Mouse (Mus musculus): ENCODE data around the gene Hist1h3e. TPM values are rescaled to one million over a fixed set of nuclear protein-coding genes. Genes with fewer than 3 reads are reported as not detected.
"Not testable (repeated sequence)": the region's sequence is repeated elsewhere in the genome, so short reads cannot be mapped to it uniquely, and the experiment has no call there.

Gene Hist1h3e
- polyA plus RNA-seq (2015; fragmentation: Nextera tagmentation; extraction: Ambion mirVana) = 2.7 and 4.1 TPM in 2 replicates

GRCm38 (mm10) chr13:23561883-23562659, at the start of gene Hist1h3e:
TSS of gene Hist1h3e (minus strand) at chr13:23562369.
- Histone ChIP-seq H3K27ac (ENCODE audit: low read length) (peak within 1 kb of the TSS; percentile 96), H3K4me2 (ENCODE audit: low read depth, low read length) (peak within 1 kb of the TSS; percentile 62), H3K9ac (ENCODE audit: low read depth, low read length) (peak within 1 kb of the TSS; percentile 60), H3K4me3 (ENCODE audit: low read length) (peak within 1 kb of the TSS; percentile 45)
- H3K9me3 ChIP-seq (ENCODE audit: control insufficient read depth, low read length); H3K4me1 ChIP-seq (ENCODE audit: control insufficient read depth, insufficient read depth, low read length); H3K36me3 ChIP-seq (ENCODE audit: control insufficient read depth, insufficient read depth, low read length); H3K27me3 ChIP-seq (replicated peaks; ENCODE audit: control insufficient read depth, insufficient read depth, low read length): not testable (repeated sequence)
- ATAC-seq = peak; percentile 95
- under 1% methylated on average over 52 of the region's 67 CpGs for WGBS

DNA sequence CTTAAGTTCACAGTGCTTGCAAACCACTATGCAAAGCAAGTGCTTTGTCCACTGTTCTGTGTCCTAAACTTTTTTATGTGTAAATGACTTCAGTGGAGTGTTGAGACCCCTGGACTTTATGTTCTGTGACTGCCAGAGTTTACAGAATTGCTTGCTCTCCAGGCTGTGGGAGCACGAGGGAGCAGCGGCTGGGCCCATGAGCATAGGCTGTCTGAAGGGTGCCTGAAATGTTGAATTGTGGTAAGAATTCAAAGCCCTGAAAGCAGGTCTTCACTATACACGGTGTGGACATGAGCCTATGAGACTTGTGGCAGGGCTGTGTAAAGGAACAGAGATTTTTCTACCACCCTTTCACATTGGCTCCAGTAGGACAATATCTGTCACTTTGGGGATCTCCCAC, 49.5 kb upstream of the Hist1h3e start:
- ATAC-seq = no peak
- H3K9me3 ChIP-seq (ENCODE audit: control insufficient read depth, low read length) = no peaks in the 10 kb centered on the region
- no peak overlapping the region for H3K9ac ChIP-seq (ENCODE audit: low read depth, low read length)
- H3K4me3 ChIP-seq (ENCODE audit: low read length) = no peak overlapping the region
- H3K27ac ChIP-seq (ENCODE audit: low read length) = no peak overlapping the region
- H3K4me1 ChIP-seq (ENCODE audit: control insufficient read depth, insufficient read depth, low read length) = no peaks in the 10 kb centered on the region
- no peaks in the 10 kb centered on the region for H3K27me3 ChIP-seq (replicated peaks; ENCODE audit: control insufficient read depth, insufficient read depth, low read length)
- no peak overlapping the region for H3K4me2 ChIP-seq (ENCODE audit: low read depth, low read length)
- 83% methylated on average over 3 of the region's 3 CpGs for WGBS
- no peaks in the 10 kb centered on the region for H3K36me3 ChIP-seq (ENCODE audit: control insufficient read depth, insufficient read depth, low read length)

GRCm38 (mm10) chr13:23610393-23610792, 48.2 kb upstream of the Hist1h3e start:
- no peak overlapping the region for H3K27ac ChIP-seq (ENCODE audit: low read length)
- WGBS = 84% methylated on average over 2 of the region's 2 CpGs
- ATAC-seq = no peak

DNA sequence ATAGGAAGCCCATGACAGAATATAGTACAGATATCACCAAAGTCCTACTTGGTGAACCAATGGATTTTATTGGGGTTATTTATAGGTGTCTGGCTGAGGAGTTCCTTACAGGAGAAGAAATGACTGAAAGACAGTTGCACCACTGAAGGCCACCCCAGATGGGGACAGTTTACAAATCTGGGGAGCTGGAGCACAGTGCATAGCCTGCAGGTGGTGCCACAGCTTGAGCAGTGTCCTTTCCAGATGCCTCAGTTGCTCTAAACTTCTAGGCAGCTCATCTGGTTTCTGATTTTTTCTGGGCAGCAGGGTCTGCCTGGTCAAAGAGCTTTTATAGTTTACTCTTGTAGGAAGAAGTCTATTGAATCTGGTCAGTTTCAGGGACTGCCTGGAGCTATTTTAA, 47.7 kb upstream of the Hist1h3e start:
- Histone ChIP-seq H3K9me3 (ENCODE audit: control insufficient read depth, low read length) (no peaks in the 10 kb centered on the region), H3K4me2 (ENCODE audit: low read depth, low read length) (no peak overlapping the region), H3K4me1 (ENCODE audit: control insufficient read depth, insufficient read depth, low read length) (no peaks in the 10 kb centered on the region), H3K36me3 (ENCODE audit: control insufficient read depth, insufficient read depth, low read length) (no peaks in the 10 kb centered on the region), H3K4me3 (ENCODE audit: low read length) (no peak overlapping the region), H3K27me3 (replicated peaks; ENCODE audit: control insufficient read depth, insufficient read depth, low read length) (no peaks in the 10 kb centered on the region), H3K27ac (ENCODE audit: low read length) (no peak overlapping the region), H3K9ac (ENCODE audit: low read depth, low read length) (no peak overlapping the region)
- ATAC-seq = no peak

More at GRCm38 (mm10) chr13:23610393-23610792, 48.2 kb upstream of the Hist1h3e start:
- H3K4me3 ChIP-seq (ENCODE audit: low read length) = no peak overlapping the region
- no peaks in the 10 kb centered on the region for H3K9me3 ChIP-seq (ENCODE audit: control insufficient read depth, low read length)
- H3K4me1 ChIP-seq (ENCODE audit: control insufficient read depth, insufficient read depth, low read length) = no peaks in the 10 kb centered on the region
- H3K36me3 ChIP-seq (ENCODE audit: control insufficient read depth, insufficient read depth, low read length) = no peaks in the 10 kb centered on the region
- no peak overlapping the region for H3K9ac ChIP-seq (ENCODE audit: low read depth, low read length)
- H3K4me2 ChIP-seq (ENCODE audit: low read depth, low read length) = no peak overlapping the region
- no peaks in the 10 kb centered on the region for H3K27me3 ChIP-seq (replicated peaks; ENCODE audit: control insufficient read depth, insufficient read depth, low read length)

DNA sequence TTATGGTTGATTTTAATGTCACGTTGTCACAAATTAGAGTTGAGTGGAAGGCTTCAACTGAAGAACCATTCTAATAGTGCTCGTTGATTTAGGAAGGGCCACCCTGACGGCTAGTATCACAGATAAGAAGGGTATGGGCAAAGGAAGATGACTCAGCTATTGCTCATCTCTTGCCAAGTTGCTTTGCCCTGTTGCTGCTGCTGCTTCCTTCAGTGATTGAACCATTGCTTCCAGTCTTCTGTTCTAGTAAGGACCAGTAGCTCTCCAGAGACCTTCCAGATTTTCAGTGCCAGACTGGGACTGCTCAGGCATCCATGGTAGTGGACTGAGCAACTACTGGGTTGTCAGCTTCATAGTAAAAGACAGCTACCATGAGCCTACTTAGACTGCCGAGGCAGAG, 47.0 kb upstream of the Hist1h3e start:
- no peak overlapping the region for H3K27ac ChIP-seq (ENCODE audit: low read length)
- no peak overlapping the region for H3K4me3 ChIP-seq (ENCODE audit: low read length)
- no peaks in the 10 kb centered on the region for H3K27me3 ChIP-seq (replicated peaks; ENCODE audit: control insufficient read depth, insufficient read depth, low read length)
- H3K9me3 ChIP-seq (ENCODE audit: control insufficient read depth, low read length) = no peaks in the 10 kb centered on the region
- H3K9ac ChIP-seq (ENCODE audit: low read depth, low read length) = no peak overlapping the region
- no peaks in the 10 kb centered on the region for H3K36me3 ChIP-seq (ENCODE audit: control insufficient read depth, insufficient read depth, low read length)
- no peak overlapping the region for H3K4me2 ChIP-seq (ENCODE audit: low read depth, low read length)
- ATAC-seq = no peak
- 83% methylated on average over 4 of the region's 4 CpGs for WGBS
- no peaks in the 10 kb centered on the region for H3K4me1 ChIP-seq (ENCODE audit: control insufficient read depth, insufficient read depth, low read length)

DNA sequence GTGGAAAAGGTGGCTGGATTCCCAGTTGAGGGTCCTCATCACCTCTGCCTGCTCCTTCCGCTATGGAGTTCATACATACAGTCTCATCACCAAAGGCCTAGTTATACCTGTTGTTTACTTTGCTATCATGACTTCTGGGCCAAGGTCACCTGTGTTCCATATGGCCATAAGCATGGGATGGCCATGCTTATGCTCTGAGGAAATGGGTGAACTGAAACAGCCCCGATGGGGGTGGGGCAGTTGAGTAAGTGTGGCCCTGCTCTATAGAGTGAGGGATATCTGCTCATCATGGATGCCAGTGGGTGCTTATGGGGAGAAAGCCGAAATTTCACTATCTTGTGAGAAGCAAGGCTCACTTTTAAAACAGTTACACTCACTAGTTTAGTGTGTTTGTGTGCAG, 42.9 kb upstream of the Hist1h3e start:
- H3K27me3 ChIP-seq (replicated peaks; ENCODE audit: control insufficient read depth, insufficient read depth, low read length) = no peaks in the 10 kb centered on the region
- no peak overlapping the region for H3K4me2 ChIP-seq (ENCODE audit: low read depth, low read length)
- H3K9me3 ChIP-seq (ENCODE audit: control insufficient read depth, low read length) = no peaks in the 10 kb centered on the region
- no peak overlapping the region for H3K4me3 ChIP-seq (ENCODE audit: low read length)
- no peak overlapping the region for H3K27ac ChIP-seq (ENCODE audit: low read length)
- no peaks in the 10 kb centered on the region for H3K4me1 ChIP-seq (ENCODE audit: control insufficient read depth, insufficient read depth, low read length)
- H3K36me3 ChIP-seq (ENCODE audit: control insufficient read depth, insufficient read depth, low read length) = no peaks in the 10 kb centered on the region
- no peak for ATAC-seq
- 92% methylated on average over 3 of the region's 3 CpGs for WGBS
- H3K9ac ChIP-seq (ENCODE audit: low read depth, low read length) = no peak overlapping the region

- Histone ChIP-seq H3K4me3 (ENCODE audit: low read length) (no peak overlapping the region), H3K9me3 (ENCODE audit: control insufficient read depth, low read length) (no peaks in the 10 kb centered on the region), H3K9ac (ENCODE audit: low read depth, low read length) (no peak overlapping the region), H3K4me1 (ENCODE audit: control insufficient read depth, insufficient read depth, low read length) (no peaks in the 10 kb centered on the region), H3K4me2 (ENCODE audit: low read depth, low read length) (no peak overlapping the region), H3K27ac (ENCODE audit: low read length) (no peak overlapping the region), H3K27me3 (replicated peaks; ENCODE audit: control insufficient read depth, insufficient read depth, low read length) (no peaks in the 10 kb centered on the region), H3K36me3 (ENCODE audit: control insufficient read depth, insufficient read depth, low read length) (no peaks in the 10 kb centered on the region)
- no peak for ATAC-seq
- WGBS = 84% methylated on average over 3 of the region's 3 CpGs
Observed at GRCm38 (mm10) chr13:23604452-23604851, 42.3 kb upstream of the Hist1h3e start.

DNA sequence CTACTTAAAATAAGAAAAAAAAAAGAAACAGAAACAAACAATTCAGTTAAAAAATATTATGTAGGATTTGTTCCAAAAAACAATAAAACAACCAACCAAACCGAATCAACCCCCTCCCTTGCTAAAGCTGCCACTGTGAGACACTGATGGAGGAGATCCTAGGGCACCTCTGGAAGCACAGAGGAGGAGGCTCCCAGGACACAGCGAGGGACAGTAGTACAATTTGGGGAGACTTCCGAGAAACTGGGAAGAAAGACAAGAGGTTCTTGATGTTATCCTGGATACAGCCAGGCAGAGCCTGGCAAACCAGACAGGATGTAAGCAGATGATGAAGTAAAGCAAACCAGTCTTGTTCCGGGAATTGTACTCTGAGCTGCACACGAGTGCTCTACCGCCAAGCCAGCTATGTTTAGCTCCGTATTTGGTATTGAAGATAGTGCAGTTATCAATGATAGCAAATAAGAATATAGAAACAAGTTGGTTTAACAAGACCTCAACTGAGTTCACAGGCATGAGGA, 41.1 kb upstream of the Hist1h3e start:
- H3K27ac ChIP-seq (ENCODE audit: low read length) = no peak overlapping the region
- H3K27me3 ChIP-seq (replicated peaks; ENCODE audit: control insufficient read depth, insufficient read depth, low read length) = no peaks in the 10 kb centered on the region
- no peak overlapping the region for H3K4me2 ChIP-seq (ENCODE audit: low read depth, low read length)
- no peak overlapping the region for H3K4me3 ChIP-seq (ENCODE audit: low read length)
- no peaks in the 10 kb centered on the region for H3K9me3 ChIP-seq (ENCODE audit: control insufficient read depth, low read length)
- 71% methylated on average over 7 of the region's 7 CpGs for WGBS
- no peaks in the 10 kb centered on the region for H3K4me1 ChIP-seq (ENCODE audit: control insufficient read depth, insufficient read depth, low read length)
- H3K36me3 ChIP-seq (ENCODE audit: control insufficient read depth, insufficient read depth, low read length) = no peaks in the 10 kb centered on the region
- ATAC-seq = no peak
- no peak overlapping the region for H3K9ac ChIP-seq (ENCODE audit: low read depth, low read length)

- Histone ChIP-seq H3K9ac (ENCODE audit: low read depth, low read length) (no peak overlapping the region), H3K4me1 (ENCODE audit: control insufficient read depth, insufficient read depth, low read length) (peaks cover 5% of the 10 kb centered on the region; the same call in 1 of the 2 replicates), H3K27ac (ENCODE audit: low read length) (no peak overlapping the region), H3K9me3 (ENCODE audit: control insufficient read depth, low read length) (no peaks in the 10 kb centered on the region), H3K4me2 (ENCODE audit: low read depth, low read length) (no peak overlapping the region), H3K36me3 (ENCODE audit: control insufficient read depth, insufficient read depth, low read length) (no peaks in the 10 kb centered on the region), H3K27me3 (replicated peaks; ENCODE audit: control insufficient read depth, insufficient read depth, low read length) (no peaks in the 10 kb centered on the region), H3K4me3 (ENCODE audit: low read length) (no peak overlapping the region)
- 7% methylated on average over 9 of the region's 9 CpGs for WGBS
- ATAC-seq = no peak
Observed at GRCm38 (mm10) chr13:23597957-23598356, 35.8 kb upstream of the Hist1h3e start.
